Mouse (Mus musculus): ENCODE measurements around the gene Mtr. TPM values are rescaled to one million over a fixed set of nuclear protein-coding genes. Genes with fewer than 3 reads are reported as not detected.

Mtr gene
- total and polyA plus RNA-seq, 2 experiments from 2014 or later, result 9.8 to 25.3 TPM

DNA sequence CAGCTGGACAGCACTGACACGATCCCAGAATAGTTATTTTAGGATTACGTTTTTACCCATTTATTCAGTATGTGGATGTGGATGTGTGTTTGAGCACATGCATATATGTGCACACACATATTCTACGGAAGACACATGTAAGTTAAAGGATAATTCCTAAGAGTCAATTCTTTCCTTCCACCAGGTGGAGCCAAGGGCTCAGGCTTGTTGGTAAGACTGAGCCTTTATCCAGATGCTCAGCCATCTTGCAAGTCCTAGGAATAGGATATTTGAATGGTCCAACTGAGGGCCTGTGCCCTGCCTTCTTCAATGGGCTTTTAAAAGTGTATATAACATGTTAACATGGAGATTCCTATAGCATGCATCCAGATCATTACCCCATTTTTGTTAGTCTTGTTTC is 38.8 kb upstream of the Mtr start:
- no peak for DNase-seq (ENCODE audit: low spot score)
- no peak overlapping the region for H3K4me2 ChIP-seq (ENCODE audit: low read depth, low read length)
- ATAC-seq (ENCODE audit: insufficient read depth, low read depth), result no peak
- H3K27me3 ChIP-seq (ENCODE audit: control insufficient read depth, insufficient read depth, low read length), result no peaks in the 10 kb centered on the region
- H3K4me1 ChIP-seq (ENCODE audit: control insufficient read depth, insufficient read depth), result no peaks in the 10 kb centered on the region
- peaks cover 76% of the 10 kb centered on the region for H3K36me3 ChIP-seq (replicated peaks; ENCODE audit: control insufficient read depth, insufficient read depth, low read length)
- H3K9ac ChIP-seq (replicated peaks; ENCODE audit: low read depth, low read length), result no peak overlapping the region
- H3K9me3 ChIP-seq (replicated peaks; ENCODE audit: control insufficient read depth, low read length), result no peaks in the 10 kb centered on the region
- H3K4me3 ChIP-seq (ENCODE audit: low read depth, low read length), result no peak overlapping the region
- WGBS, result 70% methylated on average over 3 of the region's 3 CpGs
- peak overlapping the region; percentile 93 for H3K27ac ChIP-seq (ENCODE audit: low read depth)
- peak; percentile 61 for TF ChIP-seq CTCF (IDR thresholded peaks at IDR 0.05; ENCODE audit: low read depth)
- no peak for TF ChIP-seq EP300 (IDR thresholded peaks at IDR 0.05; ENCODE audit: low read depth)

DNA sequence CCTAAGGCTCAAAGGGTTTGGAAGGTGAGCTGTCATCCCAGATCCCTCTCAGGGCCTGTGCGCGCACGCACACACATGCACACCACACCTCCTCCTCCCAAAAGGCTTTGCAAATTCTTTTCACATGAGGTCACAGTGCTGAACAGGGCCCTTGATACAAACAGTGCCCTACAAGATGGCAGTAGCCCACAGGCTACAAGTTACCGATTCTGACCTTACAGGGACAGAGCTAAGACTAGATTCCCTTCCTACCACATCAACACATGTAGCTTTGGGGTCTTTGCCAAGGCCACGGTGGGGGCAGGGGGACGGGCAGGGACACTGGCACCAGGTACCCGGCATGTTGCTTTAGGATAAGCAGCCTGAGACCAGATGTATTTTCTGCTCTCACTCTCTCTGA is 35.9 kb upstream of the Mtr start:
- Histone ChIP-seq H3K27ac (ENCODE audit: low read depth) (peak overlapping the region; percentile 93), H3K4me2 (ENCODE audit: low read depth, low read length) (no peak overlapping the region), H3K4me1 (ENCODE audit: control insufficient read depth, insufficient read depth) (no peaks in the 10 kb centered on the region), H3K4me3 (ENCODE audit: low read depth, low read length) (no peak overlapping the region), H3K9ac (replicated peaks; ENCODE audit: low read depth, low read length) (no peak overlapping the region), H3K27me3 (ENCODE audit: control insufficient read depth, insufficient read depth, low read length) (no peaks in the 10 kb centered on the region), H3K9me3 (replicated peaks; ENCODE audit: control insufficient read depth, low read length) (no peaks in the 10 kb centered on the region), H3K36me3 (replicated peaks; ENCODE audit: control insufficient read depth, insufficient read depth, low read length) (peaks cover 85% of the 10 kb centered on the region)
- peak; percentile 92 for ATAC-seq (ENCODE audit: insufficient read depth, low read depth)
- DNase-seq (ENCODE audit: low spot score), result peak; percentile 81
- TF ChIP-seq EP300 (IDR thresholded peaks at IDR 0.05; ENCODE audit: low read depth) (peak; percentile 63; the same call in 1 of the 2 replicates), CTCF (IDR thresholded peaks at IDR 0.05; ENCODE audit: low read depth) (no peak)
- 27% methylated on average over 7 of the region's 7 CpGs for WGBS

DNA sequence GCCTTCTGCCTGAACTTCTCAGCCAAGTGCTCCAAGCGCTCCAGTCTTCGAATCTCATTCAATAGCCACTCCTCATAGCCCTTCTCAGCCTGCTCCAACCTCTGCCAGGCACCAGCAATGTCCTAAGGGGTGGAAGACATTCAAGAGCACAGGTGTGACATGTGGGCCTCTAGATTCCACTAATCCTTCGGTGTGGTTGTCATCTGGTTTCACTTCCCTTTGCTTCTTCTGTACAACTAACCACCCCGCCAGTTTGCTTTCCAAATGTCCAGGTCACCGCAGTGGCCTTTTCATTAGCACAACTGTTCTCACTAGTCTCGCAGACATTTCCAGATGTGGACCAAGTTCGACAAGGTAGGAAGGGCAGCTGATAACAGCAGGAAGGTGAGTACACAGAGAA is 32.8 kb upstream of the Mtr start:
- Histone ChIP-seq H3K36me3 (replicated peaks; ENCODE audit: control insufficient read depth, insufficient read depth, low read length) (peaks cover 81% of the 10 kb centered on the region), H3K27ac (ENCODE audit: low read depth) (0 out of 2 replicates have a peak overlapping the region, but pooled peaks have one; percentile 4), H3K9me3 (replicated peaks; ENCODE audit: control insufficient read depth, low read length) (no peaks in the 10 kb centered on the region), H3K27me3 (ENCODE audit: control insufficient read depth, insufficient read depth, low read length) (no peaks in the 10 kb centered on the region), H3K4me3 (ENCODE audit: low read depth, low read length) (no peak overlapping the region), H3K4me1 (ENCODE audit: control insufficient read depth, insufficient read depth) (no peaks in the 10 kb centered on the region), H3K9ac (replicated peaks; ENCODE audit: low read depth, low read length) (no peak overlapping the region), H3K4me2 (ENCODE audit: low read depth, low read length) (no peak overlapping the region)
- 85% methylated on average over 7 of the region's 7 CpGs for WGBS
- TF ChIP-seq CTCF (IDR thresholded peaks at IDR 0.05; ENCODE audit: low read depth), result no peak
- no peak for TF ChIP-seq EP300 (IDR thresholded peaks at IDR 0.05; ENCODE audit: low read depth)
- ATAC-seq (ENCODE audit: insufficient read depth, low read depth) (no peak), DNase-seq (ENCODE audit: low spot score) (no peak)

DNA sequence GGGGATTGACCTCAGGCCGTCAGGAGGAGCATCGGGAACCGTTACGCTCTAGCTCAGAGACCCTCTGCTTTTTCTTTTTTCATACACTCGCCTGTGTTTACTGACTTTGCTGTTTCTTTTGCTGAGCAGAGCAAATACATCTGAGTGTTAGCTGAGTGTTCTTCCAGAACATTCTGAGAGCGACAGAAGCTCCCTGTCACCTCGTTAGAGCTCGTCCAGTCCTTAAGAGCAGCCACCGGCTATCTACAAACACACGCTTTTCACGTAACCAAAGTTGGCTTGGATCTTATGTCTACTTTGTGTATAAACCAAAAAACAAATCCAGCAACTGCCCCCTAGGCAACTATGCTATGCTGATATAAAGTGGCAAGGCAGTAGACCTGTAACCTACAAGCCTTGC is 26.6 kb upstream of the Mtr start:
- Histone ChIP-seq H3K9me3 (replicated peaks; ENCODE audit: control insufficient read depth, low read length) (no peaks in the 10 kb centered on the region), H3K36me3 (replicated peaks; ENCODE audit: control insufficient read depth, insufficient read depth, low read length) (peaks cover 81% of the 10 kb centered on the region), H3K4me3 (ENCODE audit: low read depth, low read length) (no peak overlapping the region), H3K27me3 (ENCODE audit: control insufficient read depth, insufficient read depth, low read length) (no peaks in the 10 kb centered on the region), H3K9ac (replicated peaks; ENCODE audit: low read depth, low read length) (no peak overlapping the region), H3K4me2 (ENCODE audit: low read depth, low read length) (no peak overlapping the region), H3K4me1 (ENCODE audit: control insufficient read depth, insufficient read depth) (peaks cover 3% of the 10 kb centered on the region; the same call in 1 of the 2 replicates), H3K27ac (ENCODE audit: low read depth) (peak overlapping the region; percentile 92)
- 55% methylated on average over 11 of the region's 11 CpGs for WGBS
- no peak for DNase-seq (ENCODE audit: low spot score)
- TF ChIP-seq CTCF (IDR thresholded peaks at IDR 0.05; ENCODE audit: low read depth), result no peak
- TF ChIP-seq EP300 (IDR thresholded peaks at IDR 0.05; ENCODE audit: low read depth), result no peak
- 0 out of 2 replicates have a peak, but pooled peaks have one; percentile 4 for ATAC-seq (ENCODE audit: insufficient read depth, low read depth)

DNA sequence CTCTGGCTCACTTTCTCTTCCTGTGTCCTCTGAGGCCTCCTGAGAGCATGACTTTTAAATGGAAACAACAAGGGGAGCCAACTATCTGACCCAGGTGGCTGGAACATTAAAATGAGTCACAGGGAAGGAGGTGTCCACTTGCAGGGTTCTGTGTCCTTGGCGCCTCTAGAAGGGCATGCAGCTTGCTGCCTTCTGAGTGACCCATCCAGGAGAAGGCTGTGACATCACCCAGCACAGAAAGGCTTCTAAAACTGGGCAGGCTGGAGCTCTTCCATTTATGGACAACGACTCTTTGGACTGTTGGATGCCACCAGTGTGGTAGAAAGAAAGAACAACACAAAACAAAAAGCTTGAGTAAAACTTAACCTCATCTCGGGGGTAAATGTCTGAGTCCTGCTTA is 25.9 kb upstream of the Mtr start:
- peak; percentile 92 for ATAC-seq (ENCODE audit: insufficient read depth, low read depth)
- 32% methylated on average over 3 of the region's 3 CpGs for WGBS
- Histone ChIP-seq H3K27me3 (ENCODE audit: control insufficient read depth, insufficient read depth, low read length) (no peaks in the 10 kb centered on the region), H3K36me3 (replicated peaks; ENCODE audit: control insufficient read depth, insufficient read depth, low read length) (peaks cover 78% of the 10 kb centered on the region), H3K4me2 (ENCODE audit: low read depth, low read length) (no peak overlapping the region), H3K4me1 (ENCODE audit: control insufficient read depth, insufficient read depth) (peaks cover 3% of the 10 kb centered on the region; the same call in 1 of the 2 replicates), H3K4me3 (ENCODE audit: low read depth, low read length) (no peak overlapping the region), H3K27ac (ENCODE audit: low read depth) (peak overlapping the region; percentile 92), H3K9ac (replicated peaks; ENCODE audit: low read depth, low read length) (no peak overlapping the region), H3K9me3 (replicated peaks; ENCODE audit: control insufficient read depth, low read length) (no peaks in the 10 kb centered on the region)
- peak; percentile 92 for DNase-seq (ENCODE audit: low spot score)
- TF ChIP-seq EP300 (IDR thresholded peaks at IDR 0.05; ENCODE audit: low read depth) (peak; percentile 47; the same call in 1 of the 2 replicates), CTCF (IDR thresholded peaks at IDR 0.05; ENCODE audit: low read depth) (no peak)

DNA sequence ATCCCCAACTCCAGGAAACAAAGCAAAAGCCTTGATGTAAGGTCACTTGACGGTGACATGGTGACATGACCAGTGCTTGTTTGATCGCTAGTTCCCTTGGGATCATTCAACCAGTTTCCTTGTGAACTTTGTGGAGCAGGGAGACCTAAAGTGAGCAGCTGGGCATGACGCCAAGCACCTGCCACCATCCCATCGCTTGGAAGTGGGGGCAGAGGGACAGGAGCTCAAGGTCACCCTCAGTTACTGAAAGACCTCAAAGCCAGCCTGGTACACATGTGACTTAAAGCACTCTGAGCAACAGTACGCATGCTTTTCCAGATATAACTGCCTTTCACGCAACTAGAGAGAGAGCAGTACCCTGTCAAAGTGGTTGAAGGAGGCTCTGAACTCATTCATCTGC is 16.8 kb upstream of the Mtr start:
- 26% methylated on average over 6 of the region's 6 CpGs for WGBS
- ATAC-seq (ENCODE audit: insufficient read depth, low read depth) (peak; percentile 84), DNase-seq (ENCODE audit: low spot score) (peak; percentile 93)
- H3K9me3 ChIP-seq (replicated peaks; ENCODE audit: control insufficient read depth, low read length), result no peaks in the 10 kb centered on the region
- H3K36me3 ChIP-seq (replicated peaks; ENCODE audit: control insufficient read depth, insufficient read depth, low read length), result peaks cover 81% of the 10 kb centered on the region
- TF ChIP-seq CTCF (IDR thresholded peaks at IDR 0.05; ENCODE audit: low read depth), result no peak
- TF ChIP-seq EP300 (IDR thresholded peaks at IDR 0.05; ENCODE audit: low read depth), result no peak
- no peaks in the 10 kb centered on the region for H3K4me1 ChIP-seq (ENCODE audit: control insufficient read depth, insufficient read depth)
- H3K4me2 ChIP-seq (ENCODE audit: low read depth, low read length), result no peak overlapping the region
- no peak overlapping the region for H3K9ac ChIP-seq (replicated peaks; ENCODE audit: low read depth, low read length)
- no peaks in the 10 kb centered on the region for H3K27me3 ChIP-seq (ENCODE audit: control insufficient read depth, insufficient read depth, low read length)
- peak overlapping the region; percentile 90 for H3K27ac ChIP-seq (ENCODE audit: low read depth)
- no peak overlapping the region for H3K4me3 ChIP-seq (ENCODE audit: low read depth, low read length)
